ENCODE assay signal across 8 mouse cellular contexts in the genomic region with DNA sequence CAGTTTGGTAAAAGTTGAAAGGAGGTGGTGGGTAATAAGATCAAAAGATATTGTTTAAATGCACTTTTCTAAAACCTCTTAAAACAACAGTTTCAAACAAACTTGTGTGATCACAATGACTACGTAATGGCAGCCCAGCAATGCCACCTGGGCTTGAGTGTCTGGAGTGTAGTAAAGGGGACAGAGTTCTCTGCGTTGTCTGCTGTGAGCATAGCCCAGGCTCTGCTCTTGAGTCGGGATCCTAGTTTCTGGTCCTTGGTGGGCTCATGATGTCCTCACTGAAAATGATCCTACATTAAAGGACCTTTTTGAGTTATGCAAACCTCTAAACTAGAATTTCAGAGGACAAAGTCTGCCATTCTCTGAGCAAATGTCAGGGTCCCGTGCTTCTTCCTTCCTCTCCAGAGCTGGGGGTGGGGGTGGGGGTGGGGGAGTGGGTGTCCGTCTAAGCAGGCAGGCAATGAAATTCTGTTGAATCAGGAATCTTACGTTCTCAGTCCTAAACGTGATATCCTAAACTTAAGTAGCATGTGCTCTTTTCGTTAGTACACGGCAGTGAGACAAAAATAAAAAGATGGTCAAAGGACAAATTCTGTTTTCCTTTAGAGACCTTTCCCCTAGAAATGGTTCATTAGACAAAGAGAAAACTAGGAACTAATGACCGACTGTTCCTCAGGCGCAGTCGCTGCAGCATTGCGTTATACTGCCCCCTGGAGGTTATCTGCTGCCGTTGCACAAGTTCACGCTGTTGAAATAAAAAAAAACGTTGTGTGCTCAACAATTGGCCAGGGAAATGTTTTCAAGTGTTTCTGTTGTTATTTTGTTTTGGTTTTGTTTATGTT. TPM values are rescaled to one million over a fixed set of nuclear protein-coding genes. Genes with fewer than 3 reads are reported as not detected.
A peak's percentile ranks its signal among the peaks of the same experiment; 100 is the strongest.
DNase-seq lines count a peak whose midpoint lies in the region; ATAC-seq and TF ChIP-seq lines count a peak whose summit lies in the region.

No protein-coding gene starts in this region.

- no peaks in the 10 kb centered on the region for H3K9me3 ChIP-seq in ES-Bruce4 (replicated peaks; ENCODE audit: control insufficient read depth, insufficient read depth, low read length, poor library complexity, severe bottlenecking)
- no peaks in the 10 kb centered on the region for H3K9me3 ChIP-seq in heart, embryonic 13.5 days
- H3K9me3 ChIP-seq in kidney, embryonic 15.5 days (replicated peaks): 0 out of 2 replicates have a peak, but pooled peaks cover 4% of the 10 kb centered on the region
- H3K9me3 ChIP-seq in liver, embryonic 16.5 days (replicated peaks; ENCODE audit: control insufficient read depth, low read length): no peaks in the 10 kb centered on the region
- no peaks in the 10 kb centered on the region for H3K9me3 ChIP-seq in neural tube, embryonic 12.5 days

- peak overlapping the region; percentile 68 for H3K4me2 ChIP-seq in heart, embryonic 13.5 days
- H3K4me2 ChIP-seq in kidney, embryonic 15.5 days: peak overlapping the region; percentile 54
- peak overlapping the region; percentile 38 for H3K4me2 ChIP-seq in liver, embryonic 16.5 days (ENCODE audit: low read depth, low read length)
- H3K4me2 ChIP-seq in neural tube, embryonic 12.5 days (replicated peaks): peak overlapping the region; percentile 57

- H3K27me3 ChIP-seq in ES-Bruce4 (ENCODE audit: control insufficient read depth, insufficient read depth, low read length, poor library complexity, severe bottlenecking): no peaks in the 10 kb centered on the region
- H3K27me3 ChIP-seq in heart, embryonic 13.5 days (replicated peaks): no peaks in the 10 kb centered on the region
- H3K27me3 ChIP-seq in kidney, embryonic 15.5 days: no peaks in the 10 kb centered on the region
- H3K27me3 ChIP-seq in liver, embryonic 16.5 days (ENCODE audit: control insufficient read depth, insufficient read depth, low read depth, low read length): no peaks in the 10 kb centered on the region
- H3K27me3 ChIP-seq in neural tube, embryonic 12.5 days (replicated peaks): no peaks in the 10 kb centered on the region

- H3K4me3 ChIP-seq in ES-Bruce4 (ENCODE audit: low read depth, low read length): no peak overlapping the region
- peak overlapping the region; percentile 49 for H3K4me3 ChIP-seq in heart, embryonic 13.5 days
- H3K4me3 ChIP-seq in kidney, embryonic 15.5 days (replicated peaks): peak overlapping the region; percentile 34
- no peak overlapping the region for H3K4me3 ChIP-seq in liver, embryonic 16.5 days (ENCODE audit: low read depth, low read length)
- H3K4me3 ChIP-seq in neural tube, embryonic 12.5 days: 0 out of 2 replicates have a peak overlapping the region, but pooled peaks have one; percentile 16

- peak; percentile 46 to 47 for DNase-seq in adrenal gland, adult 18-20 months (ENCODE audit: low spot score in 2 of 2)
- peak; percentile 89 for DNase-seq in embryo, embryonic 10 days (ENCODE audit: low spot score)
- peak; percentile 35 to 65 for DNase-seq in urinary bladder, postnatal 4 days (ENCODE audit: low spot score in 2 of 2)

- no peaks in the 10 kb centered on the region for H3K4me1 ChIP-seq in ES-Bruce4 (ENCODE audit: control insufficient read depth, insufficient read depth, low read length)
- peaks cover 9% of the 10 kb centered on the region; the same call in 1 of the 2 replicates for H3K4me1 ChIP-seq in heart, embryonic 13.5 days
- peaks cover 5% of the 10 kb centered on the region for H3K4me1 ChIP-seq in kidney, embryonic 15.5 days
- no peaks in the 10 kb centered on the region; the same call in 1 of the 2 replicates for H3K4me1 ChIP-seq in liver, embryonic 16.5 days (ENCODE audit: control insufficient read depth, low read depth, low read length)
- no peaks in the 10 kb centered on the region for H3K4me1 ChIP-seq in neural tube, embryonic 12.5 days

- TF ChIP-seq POLR2A in ES-Bruce4 (IDR thresholded peaks at IDR 0.05; ENCODE audit: insufficient read depth, low read length): no peak

- H3K9ac ChIP-seq in ES-Bruce4 (ENCODE audit: low read depth, poor library complexity, severe bottlenecking): no peak overlapping the region
- peak overlapping the region; percentile 76 for H3K9ac ChIP-seq in heart, embryonic 13.5 days
- no peak overlapping the region for H3K9ac ChIP-seq in kidney, embryonic 15.5 days
- no peak overlapping the region for H3K9ac ChIP-seq in liver, embryonic 16.5 days (ENCODE audit: low read depth, low read length)
- 0 out of 2 replicates have a peak overlapping the region, but pooled peaks have one; percentile 29 for H3K9ac ChIP-seq in neural tube, embryonic 12.5 days

- ATAC-seq in heart, embryonic 13.5 days (ENCODE audit: extremely low read depth, insufficient number of reproducible peaks, low FRiP score, low TSS enrichment): no peak
- ATAC-seq in kidney, embryonic 15.5 days (replicated peaks; ENCODE audit: low FRiP score): peak; percentile 69
- no peak for ATAC-seq in liver, embryonic 16.5 days (ENCODE audit: low read depth)
- ATAC-seq in neural tube, embryonic 12.5 days (ENCODE audit: low FRiP score, low read depth): peak; percentile 77

- TF ChIP-seq CTCF in ES-Bruce4 (IDR thresholded peaks at IDR 0.05; ENCODE audit: low read depth, low read length): peak; percentile 81

- H3K27ac ChIP-seq in ES-Bruce4 (ENCODE audit: insufficient read depth, low read length): no peak overlapping the region
- peak overlapping the region; percentile 48; the same call in 1 of the 2 replicates for H3K27ac ChIP-seq in heart, embryonic 13.5 days (replicated peaks)
- H3K27ac ChIP-seq in kidney, embryonic 15.5 days: peak overlapping the region; percentile 49; the same call in 1 of the 2 replicates
- no peak overlapping the region for H3K27ac ChIP-seq in liver, embryonic 16.5 days (ENCODE audit: low read length)
- H3K27ac ChIP-seq in neural tube, embryonic 12.5 days: no peak overlapping the region

- no peak for TF ChIP-seq EP300 in ES-Bruce4 (IDR thresholded peaks at IDR 0.05; ENCODE audit: insufficient read depth, low read depth, low read length)

- WGBS in heart, embryonic 13.5 days: 5% methylated on average over 16 of the region's 16 CpGs
- 6% methylated on average over 16 of the region's 16 CpGs for WGBS in kidney, embryonic 15.5 days
- WGBS in liver, embryonic 16.5 days (ENCODE audit: insufficient replicate concordance): 6% methylated on average over 16 of the region's 16 CpGs
- WGBS in neural tube, embryonic 12.5 days: 9% methylated on average over 16 of the region's 16 CpGs

- H3K36me3 ChIP-seq in ES-Bruce4 (ENCODE audit: control insufficient read depth, insufficient read depth, low read length, poor library complexity, severe bottlenecking): no peaks in the 10 kb centered on the region
- H3K36me3 ChIP-seq in heart, embryonic 13.5 days: no peaks in the 10 kb centered on the region
- H3K36me3 ChIP-seq in kidney, embryonic 15.5 days: no peaks in the 10 kb centered on the region
- H3K36me3 ChIP-seq in liver, embryonic 16.5 days (ENCODE audit: control insufficient read depth, insufficient read depth): no peaks in the 10 kb centered on the region
- no peaks in the 10 kb centered on the region for H3K36me3 ChIP-seq in neural tube, embryonic 12.5 days

RNA-seq across cellular contexts. Expression of a gene that starts 24.5 kb away (rescaled TPM):
- polyA plus RNA-seq in ES-Bruce4 (2011; ENCODE audit: insufficient read depth, insufficient read length, low read depth, missing spikeins): 10.2 and 12.3 TPM in 2 replicates
- 1 to 10 TPM; 4.8 to 5.0 TPM for total RNA-seq in adrenal gland, adult 18-20 months (2021)
- 5.5 and 5.7 TPM in 2 replicates for polyA plus RNA-seq in heart, embryonic 13.5 days (2015; fragmentation: Nextera tagmentation; extraction: Ambion mirVana)
- 7.5 and 8.5 TPM in 2 replicates for polyA plus RNA-seq in kidney, embryonic 15.5 days (2015; fragmentation: Nextera tagmentation; extraction: Ambion mirVana)
- 0.15 and 0.16 TPM in 2 replicates for polyA plus RNA-seq in liver, embryonic 16.5 days (2015; fragmentation: Nextera tagmentation; extraction: Ambion mirVana)
- 15.3 and 15.5 TPM in 2 replicates for polyA plus RNA-seq in neural tube, embryonic 12.5 days (2016; fragmentation: Nextera tagmentation; extraction: Ambion mirVana)

Comparison
In these comparisons a context has a peak if more than half of its experiments do, and no peak if none do; other contexts are left out.
1. H3K27ac ChIP-seq: peak in heart, embryonic 13.5 days (single experiment) and kidney, embryonic 15.5 days (single experiment); none in ES-Bruce4 (single experiment), liver, embryonic 16.5 days (single experiment) and neural tube, embryonic 12.5 days (single experiment).
2. H3K4me3 ChIP-seq: peak in heart, embryonic 13.5 days (single experiment), kidney, embryonic 15.5 days (single experiment) and neural tube, embryonic 12.5 days (single experiment); none in ES-Bruce4 (single experiment) and liver, embryonic 16.5 days (single experiment).
3. H3K9ac ChIP-seq: peak in heart, embryonic 13.5 days (single experiment) and neural tube, embryonic 12.5 days (single experiment); none in ES-Bruce4 (single experiment), kidney, embryonic 15.5 days (single experiment) and liver, embryonic 16.5 days (single experiment).
4. ATAC-seq: peak in kidney, embryonic 15.5 days (single experiment) and neural tube, embryonic 12.5 days (single experiment); none in heart, embryonic 13.5 days (single experiment) and liver, embryonic 16.5 days (single experiment).
5. Peak in every context shown above with its lines, with median percentiles within 50 percentile points of each other: DNase-seq and H3K4me2 ChIP-seq.